Mouse (Mus musculus) left cerebral cortex, adult 9 months (tissue): ENCODE measurements around the gene Abcg4.
A peak's percentile ranks its signal among the peaks of the same experiment; 100 is the strongest.

Experiments
- DNase-seq, 2 experiments: peaks; one replicate each; pipeline ENCODE4 v3.0.0; 2022; ENCODE audit warnings: low spot score in 2 of 2

Abcg4 gene

DNA sequence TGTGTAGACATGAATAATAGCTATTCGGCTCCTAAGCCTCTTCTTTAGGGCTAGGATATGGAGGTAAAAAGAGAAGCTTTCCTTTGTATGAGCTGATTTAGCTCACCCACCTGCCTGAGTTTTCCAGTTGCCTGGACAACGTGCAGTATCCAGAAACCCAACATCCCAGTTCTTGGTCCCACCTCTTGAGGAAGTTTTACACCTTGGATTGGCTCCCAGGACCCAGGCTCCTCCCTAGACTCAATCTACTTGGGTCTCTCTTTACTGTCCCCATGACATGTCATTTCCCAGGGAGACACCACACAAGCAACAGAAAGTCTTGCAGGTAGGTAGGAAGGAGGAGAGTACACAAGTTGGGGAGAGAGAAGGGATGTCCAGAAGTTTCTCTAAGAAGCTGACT is 48.0 kb downstream of the Abcg4 start, which contains the start of gene Ccdc153:
Ccdc153 (plus strand) TSS at position 278 of the 400 bp plus-strand sequence.
- no peak for DNase-seq

DNA sequence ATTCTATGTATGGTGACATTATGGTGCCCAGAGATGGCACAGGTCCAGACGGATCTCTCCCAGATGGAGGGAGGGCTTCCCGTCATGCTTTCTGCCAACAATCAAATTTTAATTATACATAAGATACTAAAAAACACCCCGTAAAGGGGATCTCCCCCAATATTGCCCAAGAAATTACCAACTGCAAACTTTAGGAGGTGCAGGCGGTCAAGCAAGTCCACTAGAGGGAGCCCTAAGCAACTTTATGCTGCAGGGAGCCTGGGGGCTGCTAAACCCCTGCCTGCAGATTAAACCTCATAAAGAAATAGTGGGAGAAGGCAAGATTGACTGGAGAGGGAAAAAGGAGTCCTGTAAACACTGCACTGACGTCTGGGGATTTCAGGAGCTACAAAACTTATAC is 49.0 kb downstream of the Abcg4 start:
- DNase-seq, result peak in 1 of 2 experiments; percentile 39

DNA sequence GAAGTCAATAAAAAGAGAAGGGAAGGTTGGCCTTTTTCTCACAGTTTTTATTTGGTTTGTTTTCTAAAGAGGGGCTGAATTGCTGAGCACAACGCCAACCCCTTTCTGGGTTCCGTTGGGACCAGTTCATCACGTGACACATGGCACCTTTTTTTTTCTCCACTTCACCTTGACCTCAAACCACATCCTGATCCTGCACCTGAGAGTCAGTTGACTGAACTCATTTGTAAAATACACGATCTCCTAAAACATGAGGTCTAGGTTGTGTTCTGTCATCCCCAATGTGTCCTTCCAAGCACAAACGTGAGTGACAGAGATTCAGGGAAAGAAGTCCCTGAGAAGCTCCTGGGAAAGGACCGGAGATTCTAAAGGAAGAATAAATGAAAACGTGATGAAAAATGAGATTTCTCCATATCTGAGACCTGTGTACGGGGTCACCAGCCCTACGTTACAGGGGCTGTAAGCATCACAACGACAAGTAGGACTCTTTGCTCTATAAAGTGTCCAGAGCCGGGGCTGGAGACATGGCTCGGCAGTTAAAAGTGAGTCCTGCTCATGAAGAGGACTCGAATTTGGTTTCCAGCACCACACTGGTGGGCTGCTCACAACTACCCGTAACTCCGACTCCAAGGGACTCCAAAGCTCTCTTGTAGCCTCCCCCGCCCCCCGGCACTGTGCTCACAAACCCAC is 49.8 kb downstream of the Abcg4 start:
- DNase-seq, result no peak

DNA sequence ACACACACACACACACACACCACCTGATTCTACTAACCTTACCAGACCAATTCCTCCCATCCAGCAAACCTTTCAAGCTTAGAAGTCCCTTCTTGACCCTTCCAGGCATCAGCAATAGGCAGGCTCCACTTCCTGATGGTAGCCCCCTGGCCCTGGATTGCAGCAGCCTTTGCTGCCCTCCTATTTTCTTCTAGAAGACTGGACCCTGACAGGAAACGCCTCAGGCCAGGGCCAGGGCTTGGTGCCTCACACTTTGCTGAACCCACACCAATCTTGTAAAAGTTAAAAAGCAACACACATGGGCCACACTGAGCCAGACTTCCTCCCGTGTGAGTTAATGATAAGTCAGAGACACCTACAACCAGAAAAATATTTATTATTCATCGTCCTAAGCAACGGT is 51.3 kb downstream of the Abcg4 start:
- DNase-seq, result no peak

DNA sequence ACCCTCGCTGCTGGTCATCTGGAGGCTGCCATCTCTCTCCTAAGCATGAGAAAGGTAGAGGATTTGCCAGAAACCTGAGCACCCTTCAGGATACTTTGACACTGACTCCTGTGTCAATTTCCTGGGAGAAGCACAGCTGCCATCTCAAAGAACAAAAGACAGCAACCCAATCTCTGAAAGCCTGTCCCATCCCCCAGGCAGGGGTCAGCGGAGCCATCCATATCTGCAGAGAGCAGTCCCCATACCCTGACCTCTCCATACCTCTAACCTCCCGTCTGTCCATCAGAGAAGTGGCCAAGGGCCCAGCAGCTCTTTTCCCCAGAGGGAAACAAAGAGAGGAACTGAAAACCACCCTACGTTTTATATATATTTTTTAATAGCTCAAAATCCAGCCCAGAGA is 51.8 kb downstream of the Abcg4 start:
- no peak for DNase-seq

DNA sequence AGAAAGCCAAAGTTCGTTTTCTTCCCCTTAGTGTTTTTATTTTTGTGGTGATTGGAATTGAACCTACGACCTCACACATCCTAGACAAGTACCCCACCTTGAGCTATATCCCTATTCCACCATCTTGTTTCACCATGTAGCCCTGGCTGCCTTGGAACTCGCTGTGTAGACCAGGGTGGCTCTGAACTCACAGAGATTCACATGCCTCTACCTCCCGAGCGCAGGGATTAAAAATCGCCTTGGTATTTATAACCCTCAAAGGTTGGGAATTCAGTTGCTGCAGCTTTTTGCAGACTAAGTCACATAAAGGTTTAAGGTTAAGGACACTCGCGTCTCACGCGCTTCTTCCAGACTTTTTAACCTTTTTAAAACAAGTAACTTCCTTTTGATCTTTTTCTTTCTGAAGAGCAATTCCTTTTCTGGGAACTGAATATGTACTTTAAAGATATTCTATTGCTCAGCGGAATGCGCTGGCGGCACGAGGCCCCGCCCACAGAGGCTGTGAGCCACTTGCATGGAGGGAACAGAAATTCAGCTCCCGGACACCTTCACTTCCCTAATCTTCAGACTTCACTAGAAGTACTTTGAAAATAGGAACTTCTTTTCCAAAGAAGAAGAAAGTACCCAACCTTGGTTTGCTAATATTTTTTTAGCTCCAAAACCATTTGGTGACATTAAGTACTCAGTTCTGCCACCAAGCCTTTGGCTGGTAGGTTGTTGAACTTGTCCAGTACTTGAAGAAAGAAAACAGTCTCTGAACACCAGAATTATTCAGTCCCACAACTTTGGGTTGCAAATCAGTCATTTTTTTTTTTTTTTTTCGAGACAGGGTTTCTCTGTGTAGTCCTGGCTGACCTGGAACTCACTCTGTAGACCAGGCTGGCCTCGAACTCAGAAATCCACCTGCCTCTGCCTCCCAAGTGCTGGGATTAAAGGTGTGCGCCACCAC is 53.7 kb downstream of the Abcg4 start:
- peak in 1 of 2 experiments; percentile 56 for DNase-seq

DNA sequence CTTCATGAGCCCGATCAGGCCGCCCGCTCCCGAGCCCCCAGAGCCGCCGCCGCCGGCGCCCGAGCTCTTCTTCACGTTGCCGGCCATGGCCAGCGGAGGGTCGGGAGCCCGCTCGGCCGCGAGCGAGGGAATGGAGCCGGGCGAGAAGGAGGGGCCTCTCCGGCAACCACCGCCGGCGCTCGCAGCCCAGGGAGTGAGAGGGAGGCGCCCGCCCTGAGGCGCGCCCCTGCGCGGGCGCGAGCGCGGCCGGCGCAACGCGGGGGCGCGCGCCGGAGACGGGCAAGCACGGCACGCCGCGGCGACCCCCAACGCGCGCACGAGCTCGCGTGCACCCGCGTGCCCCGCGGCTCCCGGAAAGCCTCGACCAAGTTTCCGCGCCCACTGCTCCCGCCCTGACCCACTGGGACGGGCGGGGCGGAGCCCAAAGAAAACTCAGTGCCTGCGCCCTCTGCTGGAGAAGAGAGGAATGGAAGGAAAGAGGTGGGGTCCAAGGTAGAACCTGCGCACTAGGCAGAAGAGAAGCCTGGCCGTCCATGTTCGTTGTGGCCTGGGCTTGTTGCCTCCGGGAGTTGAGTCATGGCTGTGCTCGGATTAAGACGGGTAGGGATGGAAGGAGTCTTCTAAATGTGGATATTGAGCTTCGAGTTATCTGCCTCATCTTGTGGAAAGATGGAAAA is 54.5 kb downstream of the Abcg4 start, which contains the start of gene Cbl:
Cbl (minus strand) TSS at position 248 of the 677 bp plus-strand sequence.
- peak; percentile 96 to 100 for DNase-seq

DNA sequence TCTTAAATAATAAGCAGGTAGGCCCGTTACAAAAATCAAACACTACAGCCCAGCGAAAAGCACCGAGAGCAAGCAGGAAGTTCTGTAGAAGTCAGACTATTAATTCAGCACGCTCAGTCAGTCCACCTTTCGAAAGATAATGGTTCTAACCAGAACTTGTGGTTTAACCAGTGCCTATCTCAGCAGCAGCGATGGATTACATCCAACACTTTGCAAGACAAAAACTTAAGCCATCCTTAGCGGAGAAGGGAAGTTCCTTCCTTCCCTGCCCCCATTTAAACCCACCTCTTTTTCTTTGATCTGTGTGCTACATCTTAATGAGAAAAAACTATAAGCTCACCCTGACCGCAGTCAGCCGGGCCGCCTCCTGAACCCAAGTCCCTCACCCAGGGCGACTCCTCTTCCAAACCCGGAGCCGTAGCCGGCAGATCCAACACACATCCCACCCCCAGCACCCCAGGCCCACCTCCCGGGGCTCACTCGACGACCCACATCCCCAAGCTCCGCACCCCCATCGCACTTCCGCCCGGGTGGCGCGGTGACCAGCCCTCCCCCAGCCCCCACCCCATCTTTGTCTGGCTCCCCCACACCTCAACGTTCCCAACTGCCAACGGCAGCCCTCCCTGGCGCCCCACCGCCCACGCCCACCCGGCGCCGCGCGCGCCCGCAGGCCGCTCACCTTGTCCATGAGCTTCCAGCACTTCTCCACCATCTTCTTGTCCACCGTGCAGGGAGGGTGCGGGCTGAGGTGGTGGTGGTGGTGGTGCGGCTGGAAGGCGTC is 55.2 kb downstream of the Abcg4 start:
- DNase-seq, result no peak

DNA sequence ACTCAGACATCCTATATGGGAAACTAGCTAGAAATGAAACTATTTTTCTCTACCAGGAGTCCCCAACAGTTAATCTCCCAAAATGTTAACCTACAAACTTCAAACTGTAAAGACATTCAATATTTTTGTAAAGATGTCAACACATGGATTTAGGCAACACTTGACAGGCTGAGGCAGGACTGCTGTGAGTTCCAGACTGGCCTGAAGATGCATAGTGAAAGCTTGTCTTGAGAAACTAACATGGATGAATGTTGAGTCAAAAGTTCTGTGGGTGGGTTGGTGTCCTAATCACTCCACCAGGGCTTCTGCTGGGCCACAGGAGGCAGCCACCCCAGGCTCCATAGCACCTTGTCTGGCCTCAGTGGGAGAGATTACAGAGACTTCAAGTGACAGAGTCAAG is 56.8 kb downstream of the Abcg4 start:
- no peak for DNase-seq

DNA sequence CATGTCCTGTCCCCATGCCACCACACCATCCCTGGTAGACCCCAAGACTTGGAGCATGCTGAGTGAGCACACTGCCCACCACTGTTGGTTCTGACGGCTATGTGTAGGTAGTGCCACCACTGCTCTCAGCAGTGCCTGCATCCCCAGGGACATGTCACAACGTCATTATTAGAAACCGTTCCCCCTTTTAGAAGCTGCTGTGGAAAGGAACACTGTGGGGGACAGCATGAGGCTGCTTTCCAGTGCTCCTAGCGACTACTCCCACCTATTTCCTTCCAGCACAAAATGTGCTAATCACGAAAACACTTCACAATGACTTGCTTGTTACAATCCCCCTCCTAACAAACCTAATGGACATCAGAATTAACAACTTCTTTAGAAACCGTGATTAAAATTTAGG is 62.4 kb downstream of the Abcg4 start:
- DNase-seq, result no peak
